Mouse (Mus musculus) neural tube, embryonic 13.5 days (tissue): ENCODE data around the gene Gm20388. TPM values are rescaled to one million over a fixed set of nuclear protein-coding genes. Genes with fewer than 3 reads are reported as not detected.

ENCODE experiments used
- ATAC-seq: fragments of 200-750 bp; cut with Nextera tagmentation; 2 replicates; pipeline ENCODE4 v1.8.0; 2017; ENCODE audit warnings: low read depth, mild to moderate bottlenecking, moderate TSS enrichment, moderate library complexity
- H3K27ac ChIP-seq: fragments of 300-500 bp; sonication (generic); replicated peaks from 2 replicates; pipeline ENCODE4 v1.5.1; 2015; ENCODE audit warnings: moderate library complexity, mild to moderate bottlenecking, inconsistent platforms
- H3K27me3 ChIP-seq: fragments of 300-500 bp; sonication (generic); 2 replicates; pipeline ENCODE4 v1.6.1; 2015; ENCODE audit warnings: mild to moderate bottlenecking, inconsistent platforms
- H3K36me3 ChIP-seq: fragments of 300-500 bp; sonication (generic); 2 replicates; pipeline ENCODE4 v1.6.1; 2015; ENCODE audit warnings: mild to moderate bottlenecking, inconsistent platforms
- H3K4me1 ChIP-seq: fragments of 300-500 bp; sonication (generic); replicated peaks from 2 replicates; pipeline ENCODE4 v1.6.1; 2015; ENCODE audit warnings: inconsistent platforms
- H3K4me2 ChIP-seq: fragments of 300-500 bp; sonication (generic); 2 replicates; pipeline ENCODE4 v1.6.1; 2015; ENCODE audit warnings: inconsistent platforms, mild to moderate bottlenecking, moderate library complexity
- H3K4me3 ChIP-seq: fragments of 300-500 bp; sonication (generic); 2 replicates; pipeline ENCODE4 v1.5.1; 2015; ENCODE audit warnings: mild to moderate bottlenecking, inconsistent platforms
- H3K9ac ChIP-seq: fragments of 300-500 bp; sonication (generic); 2 replicates; pipeline ENCODE4 v1.6.1; 2015; ENCODE audit warnings: moderate library complexity, mild to moderate bottlenecking, inconsistent platforms
- H3K9me3 ChIP-seq: fragments of 300-500 bp; sonication (generic); 2 replicates; pipeline ENCODE4 v1.6.1; 2016; ENCODE audit warnings: inconsistent platforms
- WGBS: fragments of 180-500 bp; shearing (Covaris S2); methylation state at CpG from one replicate; pipeline ENCODE4 v1.1.7; 2015; 5-methylcytosine and 5-hydroxymethylcytosine counted together
- polyA plus RNA-seq: library from polyadenylated mRNA; unstranded; fragments of >200 nt; fragmentation: Nextera tagmentation; extraction: Ambion mirVana; gene quantifications from 2 replicates; pipeline ENCODE4 v1.2.1, GENCODE M21; 2015

Gene Gm20388
- polyA plus RNA-seq, 1 experiment from 2014 or later = 0.27 TPM

GRCm38 (mm10) chr8:122852546-122852905 is 2941.9 kb downstream of the Gm20388 start:
- Histone ChIP-seq H3K4me1 (peaks cover 17% of the 10 kb centered on the region), H3K4me3 (no peak overlapping the region), H3K9me3 (no peaks in the 10 kb centered on the region), H3K9ac (no peak overlapping the region), H3K27me3 (no peaks in the 10 kb centered on the region), H3K36me3 (no peaks in the 10 kb centered on the region), H3K27ac (no peak overlapping the region), H3K4me2 (no peak overlapping the region)
- WGBS = 56% methylated on average over 1 of the region's 1 CpGs
- no peak for ATAC-seq

- no peak overlapping the region for H3K9ac ChIP-seq
- H3K4me1 ChIP-seq = peaks cover 13% of the 10 kb centered on the region
- no peak overlapping the region for H3K27ac ChIP-seq
- no peak overlapping the region for H3K4me3 ChIP-seq
- no peaks in the 10 kb centered on the region for H3K36me3 ChIP-seq
- H3K27me3 ChIP-seq = no peaks in the 10 kb centered on the region
- 8% methylated on average over 11 of the region's 11 CpGs for WGBS
- no peaks in the 10 kb centered on the region for H3K9me3 ChIP-seq
- ATAC-seq = peak; percentile 49; the same call in 1 of the 2 replicates
- no peak overlapping the region for H3K4me2 ChIP-seq
Observed at GRCm38 (mm10) chr8:122853340-122853771, 2942.7 kb downstream of the Gm20388 start.

- no peaks in the 10 kb centered on the region for H3K36me3 ChIP-seq
- H3K4me2 ChIP-seq = no peak overlapping the region
- H3K27me3 ChIP-seq = no peaks in the 10 kb centered on the region
- H3K9me3 ChIP-seq = no peaks in the 10 kb centered on the region
- H3K4me3 ChIP-seq = no peak overlapping the region
- H3K4me1 ChIP-seq = peaks cover 13% of the 10 kb centered on the region
- WGBS = 77% methylated on average over 7 of the region's 7 CpGs
- no peak overlapping the region for H3K27ac ChIP-seq
- H3K9ac ChIP-seq = 0 out of 2 replicates have a peak overlapping the region, but pooled peaks have one; percentile 12
- no peak for ATAC-seq
Observed at GRCm38 (mm10) chr8:122854388-122854787, 2943.7 kb downstream of the Gm20388 start.

- H3K27me3 ChIP-seq = no peaks in the 10 kb centered on the region
- no peaks in the 10 kb centered on the region for H3K9me3 ChIP-seq
- no peak overlapping the region for H3K4me2 ChIP-seq
- no peak overlapping the region for H3K27ac ChIP-seq
- no peak for ATAC-seq
- 85% methylated on average over 4 of the region's 4 CpGs for WGBS
- no peak overlapping the region for H3K9ac ChIP-seq
- H3K4me1 ChIP-seq = peaks cover 13% of the 10 kb centered on the region
- no peaks in the 10 kb centered on the region for H3K36me3 ChIP-seq
- H3K4me3 ChIP-seq = no peak overlapping the region
Observed at GRCm38 (mm10) chr8:122855123-122855522, 2944.5 kb downstream of the Gm20388 start.

GRCm38 (mm10) chr8:122856288-122856687 is 2945.6 kb downstream of the Gm20388 start:
- H3K4me2 ChIP-seq = no peak overlapping the region
- no peaks in the 10 kb centered on the region for H3K9me3 ChIP-seq
- H3K27me3 ChIP-seq = no peaks in the 10 kb centered on the region
- H3K9ac ChIP-seq = no peak overlapping the region
- no peak overlapping the region for H3K27ac ChIP-seq
- ATAC-seq = no peak
- H3K4me3 ChIP-seq = no peak overlapping the region
- H3K4me1 ChIP-seq = peaks cover 13% of the 10 kb centered on the region
- H3K36me3 ChIP-seq = no peaks in the 10 kb centered on the region
- WGBS = 84% methylated on average over 8 of the region's 8 CpGs

GRCm38 (mm10) chr8:122859843-122860242 is 2949.2 kb downstream of the Gm20388 start:
- 59% methylated on average over 13 of the region's 13 CpGs for WGBS
- H3K27me3 ChIP-seq = no peaks in the 10 kb centered on the region
- H3K4me3 ChIP-seq = no peak overlapping the region
- H3K9ac ChIP-seq = no peak overlapping the region
- H3K27ac ChIP-seq = no peak overlapping the region
- ATAC-seq = no peak
- no peaks in the 10 kb centered on the region for H3K36me3 ChIP-seq
- H3K4me2 ChIP-seq = no peak overlapping the region
- H3K9me3 ChIP-seq = peaks cover 5% of the 10 kb centered on the region; the same call in 1 of the 2 replicates
- peaks cover 8% of the 10 kb centered on the region for H3K4me1 ChIP-seq

- 0 out of 2 replicates have a peak, but pooled peaks have one; percentile 41 for ATAC-seq
- peak overlapping the region; percentile 47 for H3K9ac ChIP-seq
- 59% methylated on average over 26 of the region's 26 CpGs for WGBS
- H3K4me1 ChIP-seq = peaks cover 12% of the 10 kb centered on the region
- H3K27me3 ChIP-seq = no peaks in the 10 kb centered on the region
- H3K27ac ChIP-seq = no peak overlapping the region
- peak overlapping the region; percentile 52 for H3K4me2 ChIP-seq
- H3K36me3 ChIP-seq = no peaks in the 10 kb centered on the region
- H3K4me3 ChIP-seq = peak overlapping the region; percentile 29
- peaks cover 15% of the 10 kb centered on the region; the same call in 1 of the 2 replicates for H3K9me3 ChIP-seq
Observed at GRCm38 (mm10) chr8:122864719-122865129, 2954.1 kb downstream of the Gm20388 start.

- Histone ChIP-seq H3K9ac (peak overlapping the region; percentile 47; the same call in 1 of the 2 replicates), H3K27me3 (no peaks in the 10 kb centered on the region), H3K4me3 (peak overlapping the region; percentile 29), H3K9me3 (peaks cover 15% of the 10 kb centered on the region; the same call in 1 of the 2 replicates), H3K27ac (no peak overlapping the region), H3K4me1 (peaks cover 15% of the 10 kb centered on the region), H3K4me2 (peak overlapping the region; percentile 52), H3K36me3 (no peaks in the 10 kb centered on the region)
- ATAC-seq = no peak
- WGBS = 51% methylated on average over 10 of the region's 10 CpGs
Observed at GRCm38 (mm10) chr8:122865441-122865840, 2954.8 kb downstream of the Gm20388 start.

- WGBS = 85% methylated on average over 8 of the region's 8 CpGs
- no peaks in the 10 kb centered on the region for H3K27me3 ChIP-seq
- H3K36me3 ChIP-seq = no peaks in the 10 kb centered on the region
- H3K27ac ChIP-seq = no peak overlapping the region
- H3K9me3 ChIP-seq = peaks cover 15% of the 10 kb centered on the region; the same call in 1 of the 2 replicates
- no peak for ATAC-seq
- H3K9ac ChIP-seq = no peak overlapping the region
- H3K4me2 ChIP-seq = no peak overlapping the region
- no peak overlapping the region for H3K4me3 ChIP-seq
- H3K4me1 ChIP-seq = peaks cover 18% of the 10 kb centered on the region
Observed at GRCm38 (mm10) chr8:122866231-122866630, 2955.6 kb downstream of the Gm20388 start.

- Histone ChIP-seq H3K9ac (no peak overlapping the region), H3K4me2 (no peak overlapping the region), H3K9me3 (peaks cover 15% of the 10 kb centered on the region; the same call in 1 of the 2 replicates), H3K4me1 (peaks cover 18% of the 10 kb centered on the region), H3K27me3 (no peaks in the 10 kb centered on the region), H3K36me3 (no peaks in the 10 kb centered on the region), H3K4me3 (no peak overlapping the region), H3K27ac (no peak overlapping the region)
- ATAC-seq = no peak
- 80% methylated on average over 6 of the region's 6 CpGs for WGBS
Observed at GRCm38 (mm10) chr8:122867982-122868381, 2957.3 kb downstream of the Gm20388 start.

GRCm38 (mm10) chr8:122870377-122870863 is 2959.8 kb downstream of the Gm20388 start:
- ATAC-seq = no peak

GRCm38 (mm10) chr8:122871663-122872062 is 2961.0 kb downstream of the Gm20388 start:
- WGBS = 76% methylated on average over 9 of the region's 9 CpGs
- ATAC-seq = no peak
- no peak overlapping the region for H3K4me2 ChIP-seq
- no peaks in the 10 kb centered on the region for H3K36me3 ChIP-seq
- H3K27me3 ChIP-seq = no peaks in the 10 kb centered on the region
- H3K4me1 ChIP-seq = peaks cover 6% of the 10 kb centered on the region; the same call in 1 of the 2 replicates
- H3K27ac ChIP-seq = no peak overlapping the region
- H3K4me3 ChIP-seq = no peak overlapping the region
- H3K9ac ChIP-seq = no peak overlapping the region
- no peaks in the 10 kb centered on the region for H3K9me3 ChIP-seq

More at GRCm38 (mm10) chr8:122870377-122870863, 2959.8 kb downstream of the Gm20388 start:
- Histone ChIP-seq H3K9me3 (peaks cover 4% of the 10 kb centered on the region; the same call in 1 of the 2 replicates), H3K27me3 (no peaks in the 10 kb centered on the region), H3K4me2 (peak overlapping the region; percentile 20), H3K27ac (no peak overlapping the region), H3K4me1 (peaks cover 6% of the 10 kb centered on the region; the same call in 1 of the 2 replicates), H3K4me3 (no peak overlapping the region), H3K9ac (no peak overlapping the region), H3K36me3 (no peaks in the 10 kb centered on the region)
- 14% methylated on average over 31 of the region's 31 CpGs for WGBS

GRCm38 (mm10) chr8:122873171-122873570 is 2962.5 kb downstream of the Gm20388 start:
- Histone ChIP-seq H3K27ac (no peak overlapping the region), H3K36me3 (no peaks in the 10 kb centered on the region), H3K4me1 (peaks cover 6% of the 10 kb centered on the region; the same call in 1 of the 2 replicates), H3K9ac (no peak overlapping the region), H3K4me2 (no peak overlapping the region), H3K4me3 (no peak overlapping the region), H3K9me3 (no peaks in the 10 kb centered on the region), H3K27me3 (no peaks in the 10 kb centered on the region)
- 31% methylated on average over 6 of the region's 6 CpGs for WGBS
- ATAC-seq = no peak
